Mouse (Mus musculus) left cerebral cortex, postnatal 36 days (tissue): ENCODE results near the gene Dcst1. TPM values are rescaled to one million over a fixed set of nuclear protein-coding genes. Genes with fewer than 3 reads are reported as not detected.
A peak's percentile ranks its signal among the peaks of the same experiment; 100 is the strongest.

ENCODE experiments used
- DNase-seq, 2 experiments: peaks; one replicate each; pipeline ENCODE4 v3.0.0; 2021 to 2022; ENCODE audit warnings: low spot score in 2 of 2, mixed read lengths in 1 of 2
- intact Hi-C: fragments of 180-260 bp; cut with DNase I; formaldehyde crosslinking; loops from one replicate; pipeline ENCODE4 v1.15.1; 2025
- total RNA-seq, 2 experiments: library from RNA; stranded (reverse); gene quantifications; 2 replicates each; pipeline ENCODE4 v1.2.3; 2021

Gene Dcst1
- total RNA-seq, 2 experiments from 2014 or later, result not detected

- no peak for DNase-seq
- intact Hi-C loops, result loop anchor here (5.0 to 10.0 kb wide), 4 partner anchors 33 to 538 kb away; partner anchors contain the start of gene Ube2q1
Measured at GRCm38 (mm10) chr3:89318971-89319590, 46.0 kb downstream of the Dcst1 start.

GRCm38 (mm10) chr3:89318316-89318715 lies 46.7 kb downstream of the Dcst1 start:
- no peak for DNase-seq
- intact Hi-C loops, result loop anchor here (5.0 to 10.0 kb wide), 4 partner anchors 34 to 539 kb away; partner anchors contain the start of gene Ube2q1

GRCm38 (mm10) chr3:89317246-89317645 lies 47.8 kb downstream of the Dcst1 start:
- no peak for DNase-seq
- intact Hi-C loops, result loop anchor here (5.0 to 10.0 kb wide), 4 partner anchors 35 to 540 kb away; partner anchors contain the start of gene Ube2q1

- intact Hi-C loops, result loop anchor here (5.0 to 10.0 kb wide), 4 partner anchors 35 to 540 kb away; partner anchors contain the start of gene Ube2q1
- DNase-seq, result peak; percentile 88 to 89
Measured at GRCm38 (mm10) chr3:89316833-89317232, 48.2 kb downstream of the Dcst1 start.

GRCm38 (mm10) chr3:89315930-89316831 lies 48.9 kb downstream of the Dcst1 start:
- DNase-seq, result no peak
- intact Hi-C loops, result loop anchor here (5.0 to 10.0 kb wide), 4 partner anchors 36 to 541 kb away; partner anchors contain the start of gene Ube2q1

- DNase-seq, result peak; percentile 76 to 77
- intact Hi-C loops, result loop anchor here (5.0 to 10.0 kb wide), 4 partner anchors 37 to 542 kb away; partner anchors contain the start of gene Ube2q1
Measured at GRCm38 (mm10) chr3:89315195-89315929, 49.7 kb downstream of the Dcst1 start.

GRCm38 (mm10) chr3:89314791-89315190 lies 50.3 kb downstream of the Dcst1 start:
- intact Hi-C loops, result loop anchor here (5.0 to 10.0 kb wide), 4 partner anchors 38 to 543 kb away; partner anchors contain the start of gene Ube2q1
- DNase-seq, result no peak

GRCm38 (mm10) chr3:89314340-89314739 lies 50.7 kb downstream of the Dcst1 start:
- no peak for DNase-seq
- intact Hi-C loops, result loop anchor here (10.0 kb wide), 2 partner anchors 170 to 460 kb away; partner anchors contain the start of gene Ube2q1

- intact Hi-C loops, result loop anchor here (2.0 kb wide), 1 partner anchor 57 kb away; no protein-coding TSS in a partner anchor
Measured at GRCm38 (mm10) chr3:89308089-89308488, 57.0 kb downstream of the Dcst1 start.

GRCm38 (mm10) chr3:89305551-89306325 lies 59.3 kb downstream of the Dcst1 start:
- intact Hi-C loops, result no loop called here
- DNase-seq, result no peak

More at GRCm38 (mm10) chr3:89308089-89308488, 57.0 kb downstream of the Dcst1 start:
- DNase-seq, result no peak

- intact Hi-C loops, result no loop called here
- DNase-seq, result no peak
Measured at GRCm38 (mm10) chr3:89305105-89305504, 59.9 kb downstream of the Dcst1 start.

GRCm38 (mm10) chr3:89304440-89304839 lies 60.6 kb downstream of the Dcst1 start:
- no peak for DNase-seq
- intact Hi-C loops, result no loop called here

- intact Hi-C loops, result no loop called here
- no peak for DNase-seq
Measured at GRCm38 (mm10) chr3:89300514-89300913, 64.5 kb downstream of the Dcst1 start.

Other genes with a start within 250 kb of the Dcst1 start
- gene Pklr, start 229.1 kb downstream of the Dcst1 start, total RNA-seq, result not detected
- 10 to 100 TPM; 12.9 to 19.1 TPM for gene Hcn3, start 205.1 kb downstream of the Dcst1 start, total RNA-seq
- 10 to 100 TPM; 36.8 to 52.2 TPM for gene Clk2, start 200.5 kb downstream of the Dcst1 start, total RNA-seq
- gene Scamp3, start 187.8 kb downstream of the Dcst1 start, total RNA-seq, result 10 to 100 TPM; 64.0 to 67.2 TPM
- gene Fam189b, start 182.1 kb downstream of the Dcst1 start, total RNA-seq, result 10 to 100 TPM; 59.3 to 60.3 TPM
- gene Gba, start 162.3 kb downstream of the Dcst1 start, total RNA-seq, result 10 to 100 TPM; 62.4 to 64.6 TPM
- gene Thbs3, start 150.1 kb downstream of the Dcst1 start, total RNA-seq, result 10 to 100 TPM; 21.0 to 21.3 TPM
- gene Mtx1, start 138.2 kb downstream of the Dcst1 start, total RNA-seq, result 10 to 100 TPM; 90.6 to 93.8 TPM
- gene Muc1, start 136.2 kb downstream of the Dcst1 start, total RNA-seq, result 1 to 10 TPM in 1 of 2 experiments, under 1 TPM in 1; 0.44 to 1.1 TPM
- gene Krtcap2, start 119.3 kb downstream of the Dcst1 start, total RNA-seq, result 10 to 100 TPM; 59.7 to 64.9 TPM
- 10 to 100 TPM; 74.4 to 88.7 TPM for gene Trim46, start 118.9 kb downstream of the Dcst1 start, total RNA-seq
- gene Dpm3, start 105.9 kb downstream of the Dcst1 start, total RNA-seq, result 10 to 100 TPM; 47.0 to 51.7 TPM
- 10 to 100 TPM; 34.5 to 39.1 TPM for gene Slc50a1, start 94.7 kb downstream of the Dcst1 start, total RNA-seq
- 1 to 10 TPM; 4.2 to 7.4 TPM for gene Efna1, start 84.1 kb downstream of the Dcst1 start, total RNA-seq
- 10 to 100 TPM; 50.4 to 59.5 TPM for gene Efna3, start 42.3 kb downstream of the Dcst1 start, total RNA-seq
- 1 to 10 TPM in 1 of 2 experiments, not detected in 1; 1.2 TPM for gene Efna4, start 27.2 kb downstream of the Dcst1 start, total RNA-seq
- gene Adam15, start 15.3 kb downstream of the Dcst1 start, total RNA-seq, result 100 to 1,000 TPM in 1 of 2 experiments, 10 to 100 TPM in 1; 96.1 to 120 TPM
- gene Dcst2, start 3.3 kb downstream of the Dcst1 start, total RNA-seq, result under 1 TPM; 0.23 to 0.39 TPM
- gene Zbtb7b, start 29.5 kb upstream of the Dcst1 start, total RNA-seq, result 10 to 100 TPM; 10.9 to 18.6 TPM
- 1 to 10 TPM; 4.2 to 5.3 TPM for gene Lenep, start 37.5 kb upstream of the Dcst1 start, total RNA-seq
- 10 to 100 TPM; 31.0 to 32.5 TPM for gene Flad1, start 46.6 kb upstream of the Dcst1 start, total RNA-seq
- 1 to 10 TPM; 2.1 to 2.3 TPM for gene Cks1b, start 53.1 kb upstream of the Dcst1 start, total RNA-seq
- 10 to 100 TPM; 10.6 to 16.0 TPM for gene Shc1, start 53.2 kb upstream of the Dcst1 start, total RNA-seq
- gene Pygo2, start 65.0 kb upstream of the Dcst1 start, total RNA-seq, result 10 to 100 TPM; 53.7 to 61.4 TPM
- 10 to 100 TPM; 35.2 to 40.6 TPM for gene Pbxip1, start 71.5 kb upstream of the Dcst1 start, total RNA-seq
- 10 to 100 TPM; 32.9 to 33.1 TPM for gene Pmvk, start 89.3 kb upstream of the Dcst1 start, total RNA-seq
- 10 to 100 TPM; 16.4 to 23.5 TPM for gene Kcnn3, start 154.9 kb upstream of the Dcst1 start, total RNA-seq